In genomic region chr6:137796596-137797567, GRCm38 (mm10) we compare ENCODE assay signal across 10 mouse cellular contexts. TPM values are rescaled to one million over a fixed set of nuclear protein-coding genes. Genes with fewer than 3 reads are reported as not detected.
A peak's percentile ranks its signal among the peaks of the same experiment; 100 is the strongest.
DNase-seq lines count a peak whose midpoint lies in the region; ATAC-seq and TF ChIP-seq lines count a peak whose summit lies in the region.
"Had no signal": no experiment of that assay in that cellular context is flagged by ENCODE, and none has a peak within 500 bp of the region (broad histone marks: within the 10 kb centered on the region; RNA-seq: fewer than 3 reads in every experiment).

No protein-coding gene starts in this region.

- WGBS in embryonic facial prominence, embryonic 11.5 days: 74% methylated on average over 29 of the region's 29 CpGs
- 74% methylated on average over 28 of the region's 29 CpGs for WGBS in midbrain, postnatal 0 days
- 93% methylated on average over 29 of the region's 29 CpGs for WGBS in thymus, adult 2 months

- no peak overlapping the region for H3K4me2 ChIP-seq in embryonic facial prominence, embryonic 11.5 days (ENCODE audit: low read depth, low read length)
- no peak overlapping the region for H3K4me2 ChIP-seq in midbrain, postnatal 0 days (ENCODE audit: low read depth, low read length, poor library complexity, severe bottlenecking)
- H3K4me2 ChIP-seq: heart, embryonic 13.5 days had no signal

- H3K4me1 ChIP-seq in E14TG2a.4 (replicated peaks; ENCODE audit: low read depth, low read length): peaks cover 5% of the 10 kb centered on the region
- H3K4me1 ChIP-seq in embryonic facial prominence, embryonic 11.5 days (ENCODE audit: control insufficient read depth, insufficient read depth, low read length): no peaks in the 10 kb centered on the region
- H3K4me1 ChIP-seq in midbrain, postnatal 0 days (ENCODE audit: insufficient read depth, low read length): no peaks in the 10 kb centered on the region
- H3K4me1 ChIP-seq in thymus, adult 2 months (replicated peaks; ENCODE audit: control insufficient read depth, insufficient read depth, low read length): no peaks in the 10 kb centered on the region

- no peak; the same call in 1 of the 2 replicates for ATAC-seq in embryonic facial prominence, embryonic 11.5 days (replicated peaks; ENCODE audit: insufficient number of reproducible peaks, low FRiP score, low TSS enrichment, low read depth)
- ATAC-seq in midbrain, postnatal 0 days (ENCODE audit: low FRiP score): peak; percentile 59; the same call in 1 of the 2 replicates

- no peak overlapping the region for H3K9ac ChIP-seq in embryonic facial prominence, embryonic 11.5 days (replicated peaks; ENCODE audit: low read length)
- H3K9ac ChIP-seq in midbrain, postnatal 0 days (replicated peaks; ENCODE audit: low read length, poor library complexity, severe bottlenecking): no peak overlapping the region
- H3K9ac ChIP-seq: heart, embryonic 13.5 days had no signal

- intact Hi-C loops in heart, postnatal 25 days (cut with DNase I): loop anchor here (2.0 to 10.0 kb wide), 2 partner anchors 258 to 356 kb away; no protein-coding TSS in a partner anchor

- TF ChIP-seq POLR2A in thymus, adult 2 months (IDR thresholded peaks at IDR 0.05; ENCODE audit: control insufficient read depth, extremely low read depth, insufficient read depth, low read length, poor library complexity): no peak

- no peaks in the 10 kb centered on the region for H3K9me3 ChIP-seq in E14TG2a.4 (ENCODE audit: low read length)
- no peaks in the 10 kb centered on the region for H3K9me3 ChIP-seq in embryonic facial prominence, embryonic 11.5 days (replicated peaks; ENCODE audit: control insufficient read depth, low read length)
- no peaks in the 10 kb centered on the region for H3K9me3 ChIP-seq in midbrain, postnatal 0 days (ENCODE audit: low read length)
- H3K9me3 ChIP-seq: G1E had no signal

- H3K4me3 ChIP-seq in E14TG2a.4 (replicated peaks; ENCODE audit: low read length): no peak overlapping the region
- H3K4me3 ChIP-seq in embryonic facial prominence, embryonic 11.5 days (ENCODE audit: low read depth, low read length): no peak overlapping the region
- no peak overlapping the region for H3K4me3 ChIP-seq in midbrain, postnatal 0 days (ENCODE audit: low read depth, low read length)
- no peak overlapping the region for H3K4me3 ChIP-seq in thymus, adult 2 months (ENCODE audit: control insufficient read depth, insufficient read depth, low read length)
- H3K4me3 ChIP-seq: heart, embryonic 13.5 days had no signal

- 0 out of 2 replicates have a peak, but pooled peaks cover 7% of the 10 kb centered on the region for H3K36me3 ChIP-seq in E14TG2a.4 (ENCODE audit: insufficient read depth, low read length)
- no peaks in the 10 kb centered on the region; the same call in 1 of the 2 replicates for H3K36me3 ChIP-seq in embryonic facial prominence, embryonic 11.5 days (replicated peaks; ENCODE audit: control insufficient read depth, insufficient read depth, low read depth, low read length)
- no peaks in the 10 kb centered on the region; the same call in 1 of the 2 replicates for H3K36me3 ChIP-seq in midbrain, postnatal 0 days (ENCODE audit: insufficient read depth, low read length)
- peaks cover 19% of the 10 kb centered on the region for H3K36me3 ChIP-seq in thymus, adult 2 months (ENCODE audit: control insufficient read depth, insufficient read depth, low read length)

- peak; percentile 54 for DNase-seq in heart, adult 11 months
- no peak for DNase-seq in heart, postnatal 25 days (ENCODE audit: low spot score)
- peak; percentile 70 for DNase-seq in embryonic facial prominence, embryonic 11.5 days (ENCODE audit: low spot score)
- DNase-seq in kidney, postnatal 14 days: peak; percentile 35
- peak; percentile 80 for DNase-seq in midbrain, postnatal 0 days (ENCODE audit: low spot score)
- no peak for DNase-seq in c-Kit-positive CD71-positive TER-119-positive erythroid progenitor cells, embryonic 14.5 days (ENCODE audit: low spot score)
- no peak for DNase-seq in thymus, adult 2 months

- peak; percentile 72 for TF ChIP-seq CTCF in E14TG2a.4 (conservative IDR thresholded peaks at IDR 0.05; ENCODE audit: low read length)
- TF ChIP-seq CTCF in midbrain, postnatal 0 days (IDR thresholded peaks at IDR 0.05): peak; percentile 94
- no peak for TF ChIP-seq CTCF in thymus, adult 2 months (IDR thresholded peaks at IDR 0.05; ENCODE audit: borderline replicate concordance, control insufficient read depth, extremely low read depth, insufficient read depth, low read length, poor library complexity)

- H3K27me3 ChIP-seq in E14TG2a.4 (ENCODE audit: insufficient read depth, low read length): no peaks in the 10 kb centered on the region
- H3K27me3 ChIP-seq in embryonic facial prominence, embryonic 11.5 days (ENCODE audit: control insufficient read depth, insufficient read depth, low read length): no peaks in the 10 kb centered on the region
- no peaks in the 10 kb centered on the region for H3K27me3 ChIP-seq in midbrain, postnatal 0 days (ENCODE audit: insufficient read depth, low read length)
- no peaks in the 10 kb centered on the region for H3K27me3 ChIP-seq in thymus, adult 2 months (ENCODE audit: control insufficient read depth, insufficient read depth, low read length)
- H3K27me3 ChIP-seq: heart, embryonic 13.5 days had no signal

- H3K27ac ChIP-seq in embryonic facial prominence, embryonic 11.5 days (replicated peaks; ENCODE audit: low read depth, low read length): no peak overlapping the region
- H3K27ac ChIP-seq in midbrain, postnatal 0 days (ENCODE audit: low read depth, low read length): no peak overlapping the region
- H3K27ac ChIP-seq in thymus, adult 2 months (ENCODE audit: control insufficient read depth, insufficient read depth, low read length): no peak overlapping the region
- H3K27ac ChIP-seq: heart, embryonic 13.5 days had no signal

RNA-seq across cellular contexts. Expression of gene Dera, which starts 42.5 kb away (rescaled TPM):
- 1 to 10 TPM; 5.5 to 8.8 TPM for total RNA-seq in heart, postnatal 25 days (2021)
- polyA plus RNA-seq in embryonic facial prominence, embryonic 11.5 days (2014; fragmentation: Nextera tagmentation; extraction: Ambion mirVana): 64.7 and 74.5 TPM in 2 replicates
- total RNA-seq in midbrain, postnatal 0 days (2014; rRNA removed): 7.3 and 8.7 TPM in 2 replicates
- 14.2 and 15.6 TPM in 2 replicates for polyA plus RNA-seq in midbrain, postnatal 0 days (2015; fragmentation: Nextera tagmentation; extraction: Ambion mirVana)
- polyA plus RNA-seq in thymus, adult 2 months (2012; rRNA removed): 27.7 and 28.0 TPM in 2 replicates

Comparison
In these comparisons a context has a peak if more than half of its experiments do, and no peak if none do; other contexts are left out.
1. DNase-seq: peak in heart, adult 11 months (single experiment), embryonic facial prominence, embryonic 11.5 days (single experiment), kidney, postnatal 14 days (single experiment) and midbrain, postnatal 0 days (single experiment); none in heart, postnatal 25 days (single experiment), c-Kit-positive CD71-positive TER-119-positive erythroid progenitor cells, embryonic 14.5 days (single experiment) and thymus, adult 2 months (single experiment).